Mouse (Mus musculus) testis, adult 2 months (tissue): ENCODE measurements around the gene Shpk. TPM values are rescaled to one million over a fixed set of nuclear protein-coding genes. Genes with fewer than 3 reads are reported as not detected.

ENCODE experiments used
- H3K27ac ChIP-seq: fragments of 200-500 bp; 2 replicates; pipeline ENCODE4 v1.5.1; 2012; ENCODE audit warnings: low read depth, low read length; ENCODE audit not compliant: control insufficient read depth, insufficient read depth
- H3K27me3 ChIP-seq: fragments of 200-500 bp; 2 replicates; pipeline ENCODE4 v1.6.1; 2012; ENCODE audit warnings: mild to moderate bottlenecking, low read length, moderate library complexity; ENCODE audit not compliant: control insufficient read depth, insufficient read depth
- H3K36me3 ChIP-seq: fragments of 200-500 bp; 2 replicates; pipeline ENCODE4 v1.6.1; 2012; ENCODE audit warnings: mild to moderate bottlenecking, low read length; ENCODE audit not compliant: control insufficient read depth, insufficient read depth
- H3K4me1 ChIP-seq: fragments of 200-500 bp; 2 replicates; pipeline ENCODE4 v1.6.1; 2012; ENCODE audit warnings: low read length; ENCODE audit not compliant: control insufficient read depth, insufficient read depth
- H3K4me3 ChIP-seq: fragments of 200-500 bp; 2 replicates; pipeline ENCODE4 v1.5.1; 2012; ENCODE audit warnings: low read depth, mild to moderate bottlenecking, low read length, moderate library complexity, mixed read lengths; ENCODE audit not compliant: control insufficient read depth
- CTCF ChIP-seq: fragments of 200-500 bp; IDR thresholded peaks from 2 replicates; pipeline ENCODE4 v1.5.1; 2012; ENCODE audit warnings: low read depth, mild to moderate bottlenecking, inconsistent platforms, low read length, moderate library complexity; ENCODE audit not compliant: control insufficient read depth, insufficient read depth, insufficient replicate concordance
- POLR2A ChIP-seq: fragments of 200-500 bp; IDR thresholded peaks from 2 replicates; pipeline ENCODE4 v1.6.1; 2012; ENCODE audit warnings: low read depth, mild to moderate bottlenecking, inconsistent platforms, low read length, moderate library complexity; ENCODE audit not compliant: control insufficient read depth
- polyA plus RNA-seq: library from polyadenylated mRNA; depleted of rRNA; stranded (reverse); fragments of >200 nt; gene quantifications from 2 replicates; pipeline ENCODE4 v1.2.3, GENCODE M21; 2012

The Shpk gene
- polyA plus RNA-seq, 1 experiment: 2.0 TPM

- no peaks in the 10 kb centered on the region for H3K4me1 ChIP-seq
- TF ChIP-seq CTCF: no peak
- TF ChIP-seq POLR2A: no peak
- no peaks in the 10 kb centered on the region for H3K27me3 ChIP-seq
- no peak overlapping the region for H3K4me3 ChIP-seq
- no peak overlapping the region for H3K27ac ChIP-seq
- no peaks in the 10 kb centered on the region for H3K36me3 ChIP-seq
Observed at GRCm38 (mm10) chr11:73236731-73237130, 37.5 kb downstream of the Shpk start.

- Histone ChIP-seq H3K27me3 (no peaks in the 10 kb centered on the region), H3K4me3 (no peak overlapping the region), H3K4me1 (no peaks in the 10 kb centered on the region), H3K27ac (no peak overlapping the region), H3K36me3 (no peaks in the 10 kb centered on the region)
- TF ChIP-seq POLR2A (no peak), CTCF (no peak)
Observed at GRCm38 (mm10) chr11:73242199-73242598, 42.9 kb downstream of the Shpk start.

- TF ChIP-seq CTCF: no peak
- no peak for TF ChIP-seq POLR2A
Observed at GRCm38 (mm10) chr11:73242777-73243176, 43.5 kb downstream of the Shpk start.

GRCm38 (mm10) chr11:73257362-73257945 is 58.2 kb downstream of the Shpk start:
- Histone ChIP-seq H3K4me1 (no peaks in the 10 kb centered on the region), H3K36me3 (no peaks in the 10 kb centered on the region), H3K27ac (no peak overlapping the region), H3K4me3 (no peak overlapping the region), H3K27me3 (no peaks in the 10 kb centered on the region)
- TF ChIP-seq POLR2A (no peak), CTCF (no peak)

More at GRCm38 (mm10) chr11:73242777-73243176, 43.5 kb downstream of the Shpk start:
- no peaks in the 10 kb centered on the region for H3K36me3 ChIP-seq
- no peak overlapping the region for H3K4me3 ChIP-seq
- no peaks in the 10 kb centered on the region for H3K27me3 ChIP-seq
- no peak overlapping the region for H3K27ac ChIP-seq
- H3K4me1 ChIP-seq: no peaks in the 10 kb centered on the region

- Histone ChIP-seq H3K4me3 (no peak overlapping the region), H3K36me3 (no peaks in the 10 kb centered on the region), H3K27me3 (no peaks in the 10 kb centered on the region), H3K4me1 (no peaks in the 10 kb centered on the region), H3K27ac (no peak overlapping the region)
- no peak for TF ChIP-seq POLR2A
- no peak for TF ChIP-seq CTCF
Observed at GRCm38 (mm10) chr11:73258664-73259063, 59.4 kb downstream of the Shpk start.

GRCm38 (mm10) chr11:73260457-73260856 is 61.2 kb downstream of the Shpk start:
- Histone ChIP-seq H3K27ac (no peak overlapping the region), H3K4me3 (no peak overlapping the region), H3K27me3 (no peaks in the 10 kb centered on the region), H3K36me3 (no peaks in the 10 kb centered on the region), H3K4me1 (no peaks in the 10 kb centered on the region)
- TF ChIP-seq POLR2A (no peak), CTCF (no peak)

- H3K4me1 ChIP-seq: no peaks in the 10 kb centered on the region
- H3K27ac ChIP-seq: no peak overlapping the region
- H3K36me3 ChIP-seq: no peaks in the 10 kb centered on the region
- no peak overlapping the region for H3K4me3 ChIP-seq
- no peaks in the 10 kb centered on the region for H3K27me3 ChIP-seq
- no peak for TF ChIP-seq POLR2A
- TF ChIP-seq CTCF: no peak
Observed at GRCm38 (mm10) chr11:73261385-73261784, 62.1 kb downstream of the Shpk start.
